Mouse (Mus musculus) left cerebral cortex, postnatal 14 days (tissue): ENCODE measurements around the gene Wnt2b. TPM values are rescaled to one million over a fixed set of nuclear protein-coding genes. Genes with fewer than 3 reads are reported as not detected.

Experiments used
- DNase-seq, 2 experiments: peaks; one replicate each; pipeline ENCODE4 v3.0.0; 2021 to 2022; ENCODE audit warnings: low spot score in 2 of 2, mixed read lengths in 1 of 2
- intact Hi-C: fragments of 180-260 bp; cut with DNase I; formaldehyde crosslinking; loops from one replicate; pipeline ENCODE4 v1.15.1; 2025
- total RNA-seq, 2 experiments: library from RNA; stranded (reverse); gene quantifications; 2 replicates each; pipeline ENCODE4 v1.2.3; 2021

Wnt2b gene
- total RNA-seq, 2 experiments from 2014 or later: 2.5 to 3.4 TPM

DNA sequence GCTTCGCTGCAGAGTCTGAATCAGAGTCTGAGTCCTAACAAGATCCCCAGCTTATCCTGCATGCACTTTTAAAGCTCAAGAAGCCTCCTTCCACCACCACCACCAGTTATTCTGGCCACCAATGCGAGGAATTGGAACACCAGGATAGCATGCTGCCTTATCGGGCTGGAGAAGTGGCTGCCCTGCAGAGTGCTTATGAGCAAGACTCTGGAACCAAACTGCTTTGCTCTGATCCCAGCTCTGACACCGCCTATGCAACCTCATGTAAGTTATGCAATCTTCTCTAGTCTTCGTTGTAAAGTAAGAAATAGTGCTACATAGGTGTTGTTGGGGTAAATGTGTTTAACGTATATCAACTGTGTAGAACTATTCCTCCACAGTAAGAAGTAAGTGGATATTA is 32.3 kb downstream of the Wnt2b start:
- DNase-seq: no peak
- intact Hi-C loops: no loop called here

GRCm38 (mm10) chr3:104914986-104915385 is 46.7 kb downstream of the Wnt2b start:
- intact Hi-C loops: no loop called here
- DNase-seq: no peak

- no peak for DNase-seq
- intact Hi-C loops: no loop called here
These were observed 52.5 kb downstream of the Wnt2b start for GRCm38 (mm10) chr3:104909195-104909594.

DNA sequence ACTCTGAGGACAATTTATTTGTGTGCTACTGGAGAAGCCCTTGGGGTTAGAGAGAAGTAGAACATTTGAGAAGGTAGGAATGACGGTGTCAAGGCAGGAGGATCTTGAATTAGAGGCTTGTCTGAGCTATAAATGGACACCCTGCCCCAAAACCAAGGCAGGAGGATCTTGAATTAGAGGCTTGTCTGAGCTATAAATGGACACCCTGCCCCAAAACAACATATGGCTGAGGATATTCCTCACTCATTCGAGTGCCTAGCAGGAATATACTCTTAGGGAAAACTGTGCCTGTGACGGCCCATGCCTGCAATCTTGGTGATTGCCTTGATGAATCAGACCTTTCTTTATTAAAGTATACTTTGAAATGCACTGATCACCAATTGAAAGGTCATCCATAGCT is 55.7 kb downstream of the Wnt2b start:
- peak; percentile 12 to 27 for DNase-seq

GRCm38 (mm10) chr3:104905389-104905788 is 56.3 kb downstream of the Wnt2b start:
- intact Hi-C loops: no loop called here
- DNase-seq: peak in 1 of 2 experiments; percentile 20

More for the DNA sequence above, 55.7 kb downstream of the Wnt2b start:
- intact Hi-C loops: no loop called here

DNA sequence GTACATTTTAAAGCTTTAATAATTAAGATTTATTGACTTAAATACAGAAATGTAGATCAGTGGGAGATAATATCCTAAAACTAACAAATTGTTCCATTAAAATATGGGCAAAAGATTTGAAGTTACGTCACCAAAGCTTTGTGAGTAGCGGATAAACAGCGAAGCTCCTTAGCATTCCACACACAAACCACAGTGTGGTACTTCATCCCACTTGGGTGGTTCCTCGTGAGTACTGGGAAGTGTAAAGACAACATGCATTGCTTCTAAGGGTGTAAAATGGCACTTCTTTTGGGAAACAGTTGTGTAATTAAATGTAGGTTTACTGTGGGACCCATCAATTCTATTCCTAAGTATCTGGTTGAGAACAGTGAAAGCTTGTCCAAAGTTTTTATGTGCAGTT is 60.6 kb downstream of the Wnt2b start:
- DNase-seq: no peak
- intact Hi-C loops: no loop called here

GRCm38 (mm10) chr3:104896141-104896540 is 65.6 kb downstream of the Wnt2b start:
- intact Hi-C loops: no loop called here

More at GRCm38 (mm10) chr3:104896141-104896540, 65.6 kb downstream of the Wnt2b start:
- no peak for DNase-seq

Other genes with a start within 250 kb of the Wnt2b start
- gene Ppm1j, start 180.9 kb downstream of the Wnt2b start, total RNA-seq: under 1 TPM; 0.59 to 0.76 TPM
- not detected for gene Fam19a3, start 180.1 kb downstream of the Wnt2b start, total RNA-seq
- 10 to 100 TPM; 35.2 to 36.6 TPM for gene Rhoc, start 173.5 kb downstream of the Wnt2b start, total RNA-seq
- 10 to 100 TPM in 1 of 2 experiments, 1 to 10 TPM in 1; 8.9 to 12.1 TPM for gene Mov10, start 143.4 kb downstream of the Wnt2b start, total RNA-seq
- gene St7l, start 97.9 kb downstream of the Wnt2b start, total RNA-seq: 10 to 100 TPM; 31.7 to 33.7 TPM
- 10 to 100 TPM; 35.8 to 43.4 TPM for gene Capza1, start 97.4 kb downstream of the Wnt2b start, total RNA-seq
- 10 to 100 TPM; 28.3 to 31.0 TPM for gene Cttnbp2nl, start 91.2 kb upstream of the Wnt2b start, total RNA-seq
- gene 4930564D02Rik, start 104.9 kb upstream of the Wnt2b start, total RNA-seq: not detected